Mouse (Mus musculus) frontal cortex, postnatal 14 days (tissue): Measurements from ENCODE around the gene Cyp2c70.
A peak's percentile ranks its signal among the peaks of the same experiment; 100 is the strongest.
"Not testable (repeated sequence)": the region's sequence is repeated elsewhere in the genome, so short reads cannot be mapped to it uniquely, and the experiment has no call there.

Experiments
- DNase-seq, 2 experiments: peaks; one replicate each; pipeline ENCODE4 v3.0.0; 2022; ENCODE audit warnings: low spot score in 2 of 2

The Cyp2c70 gene

GRCm38 (mm10) chr19:40187160-40187559 is at the start of gene Cyp2c70:
Gene Cyp2c70, minus strand, starts transcription at chr19:40187333.
- DNase-seq = no peak

- no peak for DNase-seq
Measured at GRCm38 (mm10) chr19:40232560-40232959, 45.4 kb upstream of the Cyp2c70 start.

GRCm38 (mm10) chr19:40231825-40232541 is 44.9 kb upstream of the Cyp2c70 start:
- DNase-seq = no peak

- no peak for DNase-seq
Measured at GRCm38 (mm10) chr19:40231074-40231738, 44.1 kb upstream of the Cyp2c70 start.

- no peak for DNase-seq
Measured at GRCm38 (mm10) chr19:40226516-40227151, 39.5 kb upstream of the Cyp2c70 start.

GRCm38 (mm10) chr19:40225761-40226110 is 38.6 kb upstream of the Cyp2c70 start:
- DNase-seq = no peak

- peak; percentile 18 to 82 for DNase-seq
Measured at GRCm38 (mm10) chr19:40225102-40225760, 38.1 kb upstream of the Cyp2c70 start.

- DNase-seq = not testable (repeated sequence)
Measured at GRCm38 (mm10) chr19:40222307-40222706, 35.2 kb upstream of the Cyp2c70 start.

- no peak for DNase-seq
Measured at GRCm38 (mm10) chr19:40220878-40221277, 33.7 kb upstream of the Cyp2c70 start.

- not testable (repeated sequence) for DNase-seq
Measured at GRCm38 (mm10) chr19:40202947-40203346, 15.8 kb upstream of the Cyp2c70 start.

GRCm38 (mm10) chr19:40190596-40190995 is 3.5 kb upstream of the Cyp2c70 start:
- no peak for DNase-seq

- no peak for DNase-seq
Measured at GRCm38 (mm10) chr19:40183600-40183999, 3.5 kb downstream of the Cyp2c70 start.

GRCm38 (mm10) chr19:40178311-40178710 is 8.8 kb downstream of the Cyp2c70 start:
- no peak for DNase-seq

GRCm38 (mm10) chr19:40168391-40168790 is 18.7 kb downstream of the Cyp2c70 start:
- not testable (repeated sequence) for DNase-seq

- DNase-seq = not testable (repeated sequence)
Measured at GRCm38 (mm10) chr19:40126996-40127395, 60.1 kb downstream of the Cyp2c70 start.

GRCm38 (mm10) chr19:40125165-40125564 is 62.0 kb downstream of the Cyp2c70 start:
- not testable (repeated sequence) for DNase-seq

- not testable (repeated sequence) for DNase-seq
Measured at GRCm38 (mm10) chr19:40119624-40120023, 67.5 kb downstream of the Cyp2c70 start.
